Mouse (Mus musculus) megakaryocyte, embryonic 14.5 days (primary cell): ENCODE data around the gene Pdlim7.

ENCODE experiments used
- FLI1 ChIP-seq: IDR thresholded peaks from 2 replicates; pipeline ENCODE4 v1.6.1; 2012; ENCODE audit warnings: low read length, inconsistent platforms, mixed read lengths
- GATA1 ChIP-seq: IDR thresholded peaks from 3 replicates; pipeline ENCODE4 v1.6.1; 2012; ENCODE audit warnings: mixed read lengths, low read length, inconsistent platforms, borderline replicate concordance

- no peak for TF ChIP-seq GATA1
- no peak for TF ChIP-seq FLI1
These were observed 5.6 kb downstream of the Pdlim7 start for GRCm38 (mm10) chr13:55507877-55508276.
